Mouse (Mus musculus): ENCODE data around the gene Otof.

DNA sequence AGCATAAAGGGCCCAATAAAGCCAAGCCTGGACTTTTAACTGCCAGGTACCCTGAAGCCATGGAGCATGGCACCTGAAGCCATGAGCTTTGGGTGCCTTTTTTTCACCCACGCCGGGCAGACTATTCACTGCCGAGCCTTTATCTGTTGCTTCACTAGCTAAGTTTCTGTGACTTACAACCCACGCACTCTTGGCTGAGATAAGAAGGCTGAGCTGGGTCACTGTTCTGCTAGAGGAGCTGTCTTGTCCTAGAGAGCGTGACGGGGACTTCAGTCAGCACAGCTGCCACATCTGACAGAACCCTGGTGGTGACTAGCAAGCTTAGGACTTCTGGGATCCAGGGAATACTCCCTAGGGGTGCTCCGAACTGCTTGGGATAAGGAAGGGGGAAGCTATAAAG, 32.0 kb upstream of the Otof start:
- no peak for TF ChIP-seq CTCF (conservative IDR thresholded peaks at IDR 0.05 in 1 of 2, IDR thresholded peaks at IDR 0.05 in 1 of 2; ENCODE audit: low read depth in 2 of 2, low read length in 2 of 2)
- TF ChIP-seq MAZ (IDR thresholded peaks at IDR 0.05; ENCODE audit: low read depth, low read length), result no peak
- TF ChIP-seq ZC3H11A (IDR thresholded peaks at IDR 0.05; ENCODE audit: low read depth, low read length), result no peak
- no peak for TF ChIP-seq E2F4 (IDR thresholded peaks at IDR 0.05; ENCODE audit: insufficient replicate concordance, low read depth, low read length)
- no peak for TF ChIP-seq POLR2A (IDR thresholded peaks at IDR 0.05; ENCODE audit: low read depth, low read length)
- TF ChIP-seq RAD21 (IDR thresholded peaks at IDR 0.05; ENCODE audit: low read depth, low read length), result no peak
- no peak for TF ChIP-seq ETS1 (conservative IDR thresholded peaks at IDR 0.05; ENCODE audit: low read depth, low read length)
- TF ChIP-seq KAT2A (IDR thresholded peaks at IDR 0.05; ENCODE audit: insufficient replicate concordance, low read length), result no peak
- no peak for TF ChIP-seq USF1 (IDR thresholded peaks at IDR 0.05; ENCODE audit: low read depth, low read length)
- TF ChIP-seq BHLHE40 (IDR thresholded peaks at IDR 0.05; ENCODE audit: low read depth, low read length), result no peak
- TF ChIP-seq JUN (IDR thresholded peaks at IDR 0.05; ENCODE audit: insufficient read depth, low read depth, low read length), result no peak
- TF ChIP-seq TCF12 (IDR thresholded peaks at IDR 0.05; ENCODE audit: low read depth, low read length), result no peak
